Mouse (Mus musculus) brain, embryonic 14.5 days (tissue): ENCODE measurements around the gene Polr1c. TPM values are rescaled to one million over a fixed set of nuclear protein-coding genes. Genes with fewer than 3 reads are reported as not detected.
A peak's percentile ranks its signal among the peaks of the same experiment; 100 is the strongest.

Source experiments
- DNase-seq: peaks from one replicate; pipeline ENCODE4 v3.0.0-alpha.2; 2011; ENCODE audit warnings: low read depth
- CTCF ChIP-seq: fragments of 200-500 bp; IDR thresholded peaks from 2 replicates; pipeline ENCODE4 v1.5.1; 2012; ENCODE audit warnings: inconsistent platforms, mild to moderate bottlenecking, moderate library complexity, borderline replicate concordance; ENCODE audit not compliant: insufficient read depth, insufficient read length; ENCODE audit errors: extremely low read depth
- POLR2A ChIP-seq: fragments of 200-500 bp; IDR thresholded peaks from 2 replicates; pipeline ENCODE4 v1.6.1; 2012; ENCODE audit warnings: mild to moderate bottlenecking, inconsistent platforms, borderline replicate concordance; ENCODE audit not compliant: poor library complexity, insufficient read depth, insufficient read length, severe bottlenecking; ENCODE audit errors: extremely low read depth
- polyA plus RNA-seq: library from polyadenylated mRNA; depleted of rRNA; stranded (reverse); fragments of >200 nt; gene quantifications from 2 replicates; pipeline ENCODE4 v1.2.3, GENCODE M21; 2012; rRNA removed

Gene Polr1c
- polyA plus RNA-seq, 1 experiment: 98.2 TPM

GRCm38 (mm10) chr17:46237480-46237879 lies 10.4 kb downstream of the Polr1c start:
- DNase-seq: no peak
- TF ChIP-seq POLR2A: no peak
- TF ChIP-seq CTCF: no peak

- no peak for DNase-seq
These were observed 10.8 kb downstream of the Polr1c start for GRCm38 (mm10) chr17:46237079-46237478.

GRCm38 (mm10) chr17:46236067-46236466 lies 11.8 kb downstream of the Polr1c start:
- TF ChIP-seq POLR2A (no peak), CTCF (no peak)

More at GRCm38 (mm10) chr17:46237079-46237478, 10.8 kb downstream of the Polr1c start:
- TF ChIP-seq CTCF (no peak), POLR2A (no peak)

GRCm38 (mm10) chr17:46227576-46227975 lies 20.3 kb downstream of the Polr1c start:
- no peak for DNase-seq
- TF ChIP-seq CTCF (no peak), POLR2A (no peak)

More at GRCm38 (mm10) chr17:46236067-46236466, 11.8 kb downstream of the Polr1c start:
- no peak for DNase-seq

- no peak for DNase-seq
- TF ChIP-seq POLR2A: no peak
- TF ChIP-seq CTCF: no peak
These were observed 26.3 kb downstream of the Polr1c start for GRCm38 (mm10) chr17:46221601-46222000.

GRCm38 (mm10) chr17:46210550-46210949 lies 37.3 kb downstream of the Polr1c start:
- no peak for DNase-seq
- TF ChIP-seq CTCF: no peak
- TF ChIP-seq POLR2A: no peak

- no peak for TF ChIP-seq CTCF
- no peak for TF ChIP-seq POLR2A
- DNase-seq: no peak
These were observed 41.2 kb downstream of the Polr1c start for GRCm38 (mm10) chr17:46206676-46207075.

- TF ChIP-seq CTCF (no peak), POLR2A (no peak)
- no peak for DNase-seq
These were observed 44.8 kb downstream of the Polr1c start for GRCm38 (mm10) chr17:46203078-46203477.

- TF ChIP-seq CTCF: no peak
- TF ChIP-seq POLR2A: peak; percentile 57
- peak; percentile 98 for DNase-seq
These were observed 45.3 kb downstream of the Polr1c start, which contains the start of the genes Polh and Xpo5 for GRCm38 (mm10) chr17:46202421-46203071. TSS of gene Polh (minus strand) at chr17:46202645. TSS of gene Xpo5 (plus strand) at chr17:46202782.

- DNase-seq: no peak
- TF ChIP-seq CTCF (no peak), POLR2A (no peak)
These were observed 46.7 kb downstream of the Polr1c start for GRCm38 (mm10) chr17:46201151-46201550.

Other genes with a start within 250 kb of the Polr1c start
- 168 and 204 TPM in 2 replicates for gene Vegfa, start 215.7 kb downstream of the Polr1c start, polyA plus RNA-seq
- gene Mrps18a, start 137.1 kb downstream of the Polr1c start, polyA plus RNA-seq: 73.0 and 82.8 TPM in 2 replicates
- 32.5 and 35.7 TPM in 2 replicates for gene Rsph9, start 103.8 kb downstream of the Polr1c start, polyA plus RNA-seq
- gene Mad2l1bp, start 94.5 kb downstream of the Polr1c start, polyA plus RNA-seq: 20.4 and 28.4 TPM in 2 replicates
- 169 and 209 TPM in 2 replicates for gene Gtpbp2, start 87.0 kb downstream of the Polr1c start, polyA plus RNA-seq
- 10.8 and 11.0 TPM in 2 replicates for gene Polh, start 45.4 kb downstream of the Polr1c start, polyA plus RNA-seq
- 57.0 and 58.5 TPM in 2 replicates for gene Xpo5, start 45.3 kb downstream of the Polr1c start, polyA plus RNA-seq
- 84.0 and 96.8 TPM in 2 replicates for gene Yipf3, start within 50 bp of the Polr1c start, polyA plus RNA-seq
- 31.1 and 31.9 TPM in 2 replicates for gene Lrrc73, start 5.5 kb upstream of the Polr1c start, polyA plus RNA-seq
- gene Tjap1, start 35.0 kb upstream of the Polr1c start, polyA plus RNA-seq: 58.8 and 77.3 TPM in 2 replicates
- 93.3 and 114 TPM in 2 replicates for gene Dlk2, start 49.4 kb upstream of the Polr1c start, polyA plus RNA-seq
- 17.5 and 20.9 TPM in 2 replicates for gene Abcc10, start 80.3 kb upstream of the Polr1c start, polyA plus RNA-seq
- 28.3 and 39.7 TPM in 2 replicates for gene Zfp318, start 135.7 kb upstream of the Polr1c start, polyA plus RNA-seq
- 8.2 and 11.3 TPM in 2 replicates for gene Crip3, start 180.9 kb upstream of the Polr1c start, polyA plus RNA-seq
- 0.07 and 0.09 TPM in 2 replicates for gene Slc22a7, start 190.4 kb upstream of the Polr1c start, polyA plus RNA-seq
- gene Ttbk1, start 239.6 kb upstream of the Polr1c start, polyA plus RNA-seq: 22.1 and 35.4 TPM in 2 replicates
- gene Dnph1, start 248.7 kb upstream of the Polr1c start, polyA plus RNA-seq: 17.6 and 25.7 TPM in 2 replicates